Mouse (Mus musculus) neural tube, embryonic 11.5 days (tissue): Measurements from ENCODE around the gene Gm20388. TPM values are rescaled to one million over a fixed set of nuclear protein-coding genes. Genes with fewer than 3 reads are reported as not detected.

Experiments used
- ATAC-seq: fragments of 200-750 bp; cut with Nextera tagmentation; 2 replicates; pipeline ENCODE4 v1.8.0; 2017; ENCODE audit warnings: moderate number of reproducible peaks, mild to moderate bottlenecking, moderate TSS enrichment, moderate library complexity; ENCODE audit not compliant: insufficient read depth, low FRiP score, low TSS enrichment
- DNase-seq: peaks from one replicate; pipeline ENCODE4 v3.0.0-alpha.2; 2015; ENCODE audit warnings: low spot score
- H3K27ac ChIP-seq: fragments of 300-500 bp; sonication (generic); 2 replicates; pipeline ENCODE4 v1.5.1; 2014; ENCODE audit warnings: low read depth, mild to moderate bottlenecking, low read length
- H3K27me3 ChIP-seq: fragments of 300-500 bp; sonication (generic); 2 replicates; pipeline ENCODE4 v1.6.1; 2014; ENCODE audit warnings: mild to moderate bottlenecking, low read length, mixed read lengths; ENCODE audit not compliant: control insufficient read depth, insufficient read depth
- H3K36me3 ChIP-seq: fragments of 300-500 bp; sonication (generic); 2 replicates; pipeline ENCODE4 v1.6.1; 2014; ENCODE audit warnings: mild to moderate bottlenecking, low read length, moderate library complexity, mixed read lengths; ENCODE audit not compliant: control insufficient read depth, insufficient read depth
- H3K4me1 ChIP-seq: fragments of 300-500 bp; sonication (generic); 2 replicates; pipeline ENCODE4 v1.6.1; 2014; ENCODE audit warnings: low read length, mixed read lengths; ENCODE audit not compliant: control insufficient read depth, insufficient read depth
- H3K4me2 ChIP-seq: fragments of 300-500 bp; sonication (generic); 2 replicates; pipeline ENCODE4 v1.6.1; 2014; ENCODE audit warnings: low read depth, mild to moderate bottlenecking, moderate library complexity
- H3K4me3 ChIP-seq: fragments of 300-500 bp; sonication (generic); 2 replicates; pipeline ENCODE4 v1.5.1; 2014; ENCODE audit warnings: low read depth, low read length
- H3K9ac ChIP-seq: fragments of 300-500 bp; sonication (generic); 2 replicates; pipeline ENCODE4 v1.6.1; 2014; ENCODE audit warnings: mild to moderate bottlenecking, low read length
- H3K9me3 ChIP-seq: fragments of 300-500 bp; sonication (generic); 2 replicates; pipeline ENCODE4 v1.6.1; 2016; ENCODE audit warnings: low read length; ENCODE audit not compliant: control insufficient read depth
- WGBS: fragments of 180-500 bp; shearing (Covaris S2); extraction: QIAGEN DNeasy Blood & Tissue Kit; methylation state at CpG from one replicate; pipeline ENCODE4 v1.1.7; 2014; 5-methylcytosine and 5-hydroxymethylcytosine counted together
- polyA plus RNA-seq: library from polyadenylated mRNA; unstranded; fragments of >200 nt; fragmentation: Nextera tagmentation; extraction: Ambion mirVana; gene quantifications from 2 replicates; pipeline ENCODE4 v1.2.1, GENCODE M21; 2014

Gene Gm20388
- polyA plus RNA-seq, 1 experiment from 2014 or later, result not detected

DNA sequence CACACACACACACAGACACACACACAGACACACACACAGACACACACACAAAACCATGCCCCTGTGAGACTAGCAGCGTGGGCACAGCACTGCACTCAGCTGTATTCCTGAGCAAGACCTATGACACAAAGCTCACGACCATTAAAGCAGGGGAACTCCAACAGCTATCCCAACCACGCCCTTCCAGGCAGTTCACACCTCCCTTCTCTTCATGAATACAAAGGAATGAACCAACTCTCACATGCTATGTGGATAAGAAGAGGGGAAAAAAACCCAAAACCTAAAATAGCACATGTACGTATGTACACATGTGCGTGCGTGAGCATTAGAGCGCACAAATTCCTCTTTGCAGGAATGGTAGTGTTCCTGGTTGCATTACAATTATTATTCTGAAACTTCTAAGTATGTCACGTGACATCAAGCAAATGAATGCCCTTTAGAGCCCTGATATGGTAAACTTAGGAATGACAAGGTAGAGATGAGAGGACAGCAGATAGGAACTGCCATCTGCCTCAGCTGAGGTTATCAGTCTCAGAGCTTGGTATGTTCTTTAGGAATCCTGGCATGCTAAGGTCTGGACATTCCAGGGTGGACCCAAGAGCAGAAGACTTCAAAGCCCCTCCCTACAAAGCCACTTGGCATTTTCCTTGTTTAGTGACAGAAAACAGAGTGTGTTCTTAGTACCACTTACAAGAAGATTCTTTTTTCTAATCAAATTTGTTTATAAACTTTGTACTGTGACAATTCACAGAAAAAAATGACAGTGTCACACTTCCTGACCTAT lies 3015.5 kb downstream of the Gm20388 start:
- no peak overlapping the region for H3K4me2 ChIP-seq
- no peaks in the 10 kb centered on the region for H3K4me1 ChIP-seq
- ATAC-seq (no peak), DNase-seq (no peak)
- no peak overlapping the region for H3K27ac ChIP-seq
- no peak overlapping the region for H3K4me3 ChIP-seq
- H3K27me3 ChIP-seq, result no peaks in the 10 kb centered on the region
- H3K9ac ChIP-seq, result no peak overlapping the region
- no peaks in the 10 kb centered on the region for H3K9me3 ChIP-seq
- WGBS, result 89% methylated on average over 8 of the region's 8 CpGs
- no peaks in the 10 kb centered on the region for H3K36me3 ChIP-seq

DNA sequence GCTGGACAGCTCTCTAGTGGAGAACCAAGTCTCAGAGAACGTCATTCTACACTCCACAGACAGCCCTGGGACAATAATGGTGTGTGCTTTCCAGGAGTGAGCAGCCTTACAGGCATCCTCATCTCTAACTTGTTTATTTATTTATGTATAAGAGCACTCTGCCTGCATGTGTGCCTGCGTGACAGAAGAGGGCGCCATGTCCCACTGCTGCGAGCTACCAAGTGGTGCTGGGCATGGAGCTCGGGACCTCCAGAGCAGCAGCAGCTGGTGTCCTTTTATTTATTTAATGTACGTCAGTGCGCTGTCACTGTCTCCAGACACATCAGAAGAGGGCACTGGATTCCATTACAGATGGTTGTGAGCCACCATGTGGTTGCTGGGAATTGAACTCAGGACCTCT lies 3016.1 kb downstream of the Gm20388 start:
- WGBS, result 80% methylated on average over 7 of the region's 7 CpGs
- no peaks in the 10 kb centered on the region for H3K27me3 ChIP-seq
- ATAC-seq (no peak), DNase-seq (no peak)
- H3K4me2 ChIP-seq, result no peak overlapping the region
- H3K27ac ChIP-seq, result no peak overlapping the region
- H3K36me3 ChIP-seq, result no peaks in the 10 kb centered on the region
- no peaks in the 10 kb centered on the region for H3K9me3 ChIP-seq
- no peaks in the 10 kb centered on the region for H3K4me1 ChIP-seq
- no peak overlapping the region for H3K4me3 ChIP-seq
- no peak overlapping the region for H3K9ac ChIP-seq

DNA sequence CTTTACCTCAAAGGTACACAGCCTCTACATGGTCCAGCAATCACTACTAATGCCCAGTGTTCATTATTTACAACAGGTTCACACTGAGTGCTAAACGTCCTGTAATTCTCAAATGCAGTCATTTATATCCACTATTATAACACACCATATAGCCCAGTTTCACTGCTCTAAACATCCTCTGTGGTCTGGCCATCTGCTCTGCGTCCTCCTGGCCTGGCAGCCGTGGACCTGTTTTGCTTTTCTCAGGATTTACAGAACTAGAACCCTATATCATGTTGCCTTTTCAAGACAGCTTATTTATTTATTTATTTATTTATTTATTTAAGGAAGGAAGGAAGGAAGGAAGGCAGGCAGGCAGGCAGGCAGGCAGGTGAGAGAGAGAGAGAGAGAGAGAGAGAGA lies 3017.2 kb downstream of the Gm20388 start:
- H3K27me3 ChIP-seq, result no peaks in the 10 kb centered on the region
- H3K4me2 ChIP-seq, result no peak overlapping the region
- H3K4me1 ChIP-seq, result no peaks in the 10 kb centered on the region
- H3K27ac ChIP-seq, result no peak overlapping the region
- H3K9ac ChIP-seq, result no peak overlapping the region
- ATAC-seq, result no peak
- H3K9me3 ChIP-seq, result no peaks in the 10 kb centered on the region
- 93% methylated on average over 3 of the region's 3 CpGs for WGBS
- H3K36me3 ChIP-seq, result no peaks in the 10 kb centered on the region
- no peak overlapping the region for H3K4me3 ChIP-seq
- no peak for DNase-seq

DNA sequence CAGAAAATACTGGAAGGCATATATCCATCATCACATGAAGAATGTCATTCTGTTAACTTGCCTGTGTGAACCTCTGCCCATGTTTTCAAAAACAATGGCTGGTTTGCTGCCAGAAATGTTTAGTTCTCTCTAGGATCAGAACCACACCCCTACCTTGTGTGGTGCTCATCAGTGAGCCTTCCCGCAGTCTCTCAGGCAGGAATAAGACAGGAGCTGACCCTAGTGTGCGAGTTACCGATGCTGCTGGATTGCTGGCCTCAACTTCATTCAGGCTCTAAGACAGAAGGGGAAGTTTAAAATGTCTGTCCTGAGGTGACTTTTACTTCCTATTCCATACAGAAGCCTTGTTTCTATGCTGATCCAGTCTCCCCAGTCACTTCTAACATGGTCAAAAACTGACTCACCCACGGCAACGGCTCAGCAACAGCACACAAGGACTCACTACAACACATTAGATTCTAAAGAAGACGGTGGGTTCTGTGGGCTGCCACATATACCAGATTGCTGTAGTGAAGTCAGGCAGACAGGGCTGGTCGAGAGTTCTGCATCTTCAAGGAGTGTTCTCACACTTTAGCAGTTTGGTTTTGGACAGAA lies 3018.1 kb downstream of the Gm20388 start:
- H3K4me1 ChIP-seq, result no peaks in the 10 kb centered on the region
- no peak for DNase-seq
- 93% methylated on average over 7 of the region's 7 CpGs for WGBS
- H3K27me3 ChIP-seq, result no peaks in the 10 kb centered on the region
- H3K9me3 ChIP-seq, result no peaks in the 10 kb centered on the region
- no peaks in the 10 kb centered on the region for H3K36me3 ChIP-seq
- H3K27ac ChIP-seq, result no peak overlapping the region
- no peak for ATAC-seq
- H3K4me3 ChIP-seq, result no peak overlapping the region
- no peak overlapping the region for H3K4me2 ChIP-seq
- H3K9ac ChIP-seq, result no peak overlapping the region

DNA sequence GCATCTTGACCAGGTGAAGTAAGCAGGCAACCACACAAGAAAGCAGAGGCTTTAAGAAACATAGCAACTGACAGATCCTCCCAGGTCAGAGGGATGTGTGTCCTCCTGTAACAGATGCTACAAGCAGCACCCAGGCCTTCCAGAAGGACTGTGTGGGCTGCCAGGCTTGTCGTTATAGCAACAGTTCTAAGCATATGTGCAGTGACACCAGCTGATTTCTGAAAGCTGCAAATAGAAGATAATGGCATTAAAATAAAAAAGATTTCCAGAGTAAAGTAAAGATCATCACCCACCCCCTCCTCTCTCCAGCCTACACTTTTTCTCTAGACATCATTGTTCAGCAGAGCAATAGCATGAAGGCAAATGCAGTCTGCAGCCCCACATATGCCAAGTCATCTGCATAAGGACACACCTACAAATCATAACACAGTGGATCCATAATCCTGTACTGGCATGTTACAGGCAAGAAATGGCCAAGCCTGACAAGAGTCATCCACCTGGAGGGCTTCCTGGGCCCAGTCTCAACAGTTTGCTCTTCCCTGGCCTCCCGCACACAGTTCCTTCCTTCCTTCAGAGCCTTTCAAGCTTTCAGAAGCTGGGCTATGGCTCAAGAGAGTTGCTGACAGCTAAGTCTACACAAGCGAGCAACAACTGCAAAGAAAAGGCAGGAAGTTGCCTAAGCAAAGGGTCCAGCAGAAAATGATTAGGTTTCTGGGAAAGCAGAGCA lies 3021.4 kb downstream of the Gm20388 start:
- no peaks in the 10 kb centered on the region for H3K9me3 ChIP-seq
- ATAC-seq (no peak), DNase-seq (no peak)
- no peaks in the 10 kb centered on the region for H3K4me1 ChIP-seq
- no peak overlapping the region for H3K9ac ChIP-seq
- 75% methylated on average over 3 of the region's 3 CpGs for WGBS
- no peak overlapping the region for H3K4me2 ChIP-seq
- H3K27ac ChIP-seq, result no peak overlapping the region
- no peaks in the 10 kb centered on the region for H3K27me3 ChIP-seq
- no peaks in the 10 kb centered on the region for H3K36me3 ChIP-seq
- no peak overlapping the region for H3K4me3 ChIP-seq

DNA sequence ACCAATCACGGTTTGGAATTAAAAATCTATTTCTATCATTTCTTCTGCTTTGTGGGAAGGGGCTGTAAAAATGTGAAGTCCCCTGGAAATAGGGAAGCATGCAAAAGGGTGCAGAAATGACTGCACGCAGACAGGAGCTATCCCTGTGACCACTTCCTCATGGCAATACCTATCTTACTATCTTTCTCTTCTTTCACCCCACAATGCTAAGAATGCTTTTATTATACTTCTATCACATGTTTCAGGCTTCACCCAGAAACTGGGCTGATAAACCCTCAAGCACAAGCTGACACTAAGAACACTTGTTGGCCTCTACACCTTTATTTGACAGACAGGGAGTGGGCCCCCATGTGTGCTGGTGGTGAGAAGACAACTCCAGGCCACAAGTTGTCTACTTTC lies 3021.9 kb downstream of the Gm20388 start:
- no peak overlapping the region for H3K9ac ChIP-seq
- H3K4me2 ChIP-seq, result no peak overlapping the region
- H3K9me3 ChIP-seq, result no peaks in the 10 kb centered on the region
- WGBS, result 98% methylated on average over 2 of the region's 2 CpGs
- ATAC-seq (no peak), DNase-seq (no peak)
- H3K27ac ChIP-seq, result no peak overlapping the region
- no peaks in the 10 kb centered on the region for H3K36me3 ChIP-seq
- H3K4me1 ChIP-seq, result no peaks in the 10 kb centered on the region
- H3K4me3 ChIP-seq, result no peak overlapping the region
- H3K27me3 ChIP-seq, result no peaks in the 10 kb centered on the region

DNA sequence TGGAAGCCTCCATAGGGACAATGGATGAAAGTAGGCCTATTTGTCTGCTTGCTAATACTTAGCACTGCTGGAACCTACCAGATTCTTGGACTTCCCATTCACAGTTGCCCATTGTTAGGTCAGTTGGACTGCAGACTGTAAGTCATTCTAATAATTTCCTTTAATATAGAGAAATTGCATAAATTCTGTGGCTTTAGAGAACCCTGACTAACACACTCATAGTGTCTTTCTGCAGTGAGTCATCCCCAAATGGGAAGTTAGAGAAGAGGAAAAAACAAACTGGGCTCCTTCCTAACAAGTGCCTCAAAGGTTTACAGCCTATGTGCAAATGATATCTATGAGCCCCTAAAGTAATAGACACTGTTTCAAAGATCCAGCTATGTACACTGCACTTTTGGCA lies 3023.3 kb downstream of the Gm20388 start:
- Histone ChIP-seq H3K27ac (no peak overlapping the region), H3K4me1 (no peaks in the 10 kb centered on the region), H3K4me2 (no peak overlapping the region), H3K4me3 (no peak overlapping the region), H3K36me3 (no peaks in the 10 kb centered on the region), H3K9me3 (no peaks in the 10 kb centered on the region), H3K27me3 (no peaks in the 10 kb centered on the region), H3K9ac (no peak overlapping the region)
- no peak for DNase-seq
- ATAC-seq, result no peak

DNA sequence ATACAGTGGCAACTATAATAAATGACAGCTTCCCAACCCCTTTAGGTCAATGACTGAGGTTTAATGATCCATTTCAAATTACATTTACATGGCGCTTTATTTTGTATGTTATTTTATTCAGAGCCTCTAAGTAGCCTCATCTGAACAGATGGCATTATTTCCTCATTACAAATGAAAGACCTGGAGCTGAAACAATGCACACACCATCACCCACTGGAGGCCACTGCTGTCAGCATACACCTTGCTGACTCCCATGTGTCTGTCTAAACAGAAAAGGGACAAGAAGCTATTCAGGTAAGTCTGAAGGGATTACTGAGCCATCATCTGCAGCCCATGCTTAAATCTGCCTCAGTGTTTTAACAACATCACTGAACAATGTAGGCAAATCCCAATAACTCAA lies 3024.5 kb downstream of the Gm20388 start:
- H3K27ac ChIP-seq, result no peak overlapping the region
- H3K4me1 ChIP-seq, result no peaks in the 10 kb centered on the region
- no peak overlapping the region for H3K4me3 ChIP-seq
- no peak overlapping the region for H3K4me2 ChIP-seq
- no peak for DNase-seq
- H3K9me3 ChIP-seq, result no peaks in the 10 kb centered on the region
- no peak for ATAC-seq
- 71% methylated on average over 1 of the region's 1 CpGs for WGBS
- H3K9ac ChIP-seq, result no peak overlapping the region
- no peaks in the 10 kb centered on the region for H3K36me3 ChIP-seq
- H3K27me3 ChIP-seq, result no peaks in the 10 kb centered on the region

DNA sequence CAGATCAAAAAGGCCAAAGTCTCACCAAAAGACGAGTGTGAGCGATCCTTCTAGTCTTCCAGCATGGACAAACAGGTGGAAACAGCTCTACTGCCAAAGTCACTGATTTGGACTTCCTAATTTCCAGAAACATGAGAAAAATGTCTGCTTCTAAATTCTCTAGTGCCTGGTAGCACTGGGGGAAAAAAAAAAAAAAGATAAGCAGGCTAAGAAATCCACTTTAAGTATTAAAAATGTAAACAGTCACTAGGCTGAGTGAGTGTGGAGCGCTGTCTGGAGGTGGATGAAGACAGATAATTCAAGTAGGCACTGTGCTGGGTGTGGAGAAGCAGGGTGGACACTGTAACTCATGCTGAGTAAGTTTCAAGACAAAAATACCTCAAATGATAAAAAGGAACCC lies 3025.3 kb downstream of the Gm20388 start:
- Histone ChIP-seq H3K4me1 (no peaks in the 10 kb centered on the region), H3K4me3 (no peak overlapping the region), H3K36me3 (no peaks in the 10 kb centered on the region), H3K4me2 (no peak overlapping the region), H3K9me3 (no peaks in the 10 kb centered on the region), H3K27me3 (no peaks in the 10 kb centered on the region), H3K9ac (no peak overlapping the region), H3K27ac (no peak overlapping the region)
- DNase-seq, result no peak
- 88% methylated on average over 3 of the region's 3 CpGs for WGBS
- ATAC-seq, result no peak
